Mouse (Mus musculus): ENCODE data around the gene Ppp1r14a. TPM values are rescaled to one million over a fixed set of nuclear protein-coding genes. Genes with fewer than 3 reads are reported as not detected.

Ppp1r14a gene
- polyA plus RNA-seq, 1 experiment from 2014 or later: 148 TPM

GRCm38 (mm10) chr7:29281201-29282073, 7.7 kb upstream of the Ppp1r14a start, which contains the start of gene Spint2:
Gene Spint2, minus strand, starts transcription at chr7:29281912.
- Histone ChIP-seq H3K4me2 (peak within 1 kb of the TSS; percentile 93), H3K27ac (peak within 1 kb of the TSS; percentile 91), H3K9ac (peak within 1 kb of the TSS; percentile 60), H3K4me3 (peak within 1 kb of the TSS; percentile 53), H3K4me1 (peaks cover 20% of the 10 kb centered on the region), H3K36me3 (no peaks in the 10 kb centered on the region), H3K27me3 (peaks cover 27% of the 10 kb centered on the region), H3K9me3 (no peaks in the 10 kb centered on the region)
- ATAC-seq (ENCODE audit: borderline replicate concordance, extremely low read depth, low FRiP score, low TSS enrichment): peak; percentile 87
- 1% methylated on average over 80 of the region's 80 CpGs for WGBS

- ATAC-seq (ENCODE audit: borderline replicate concordance, extremely low read depth, low FRiP score, low TSS enrichment): peak; percentile 48
- no peaks in the 10 kb centered on the region for H3K36me3 ChIP-seq
- H3K9me3 ChIP-seq: no peaks in the 10 kb centered on the region
- peak overlapping the region; percentile 93 for H3K4me2 ChIP-seq
- H3K4me1 ChIP-seq: peaks cover 17% of the 10 kb centered on the region
- H3K27ac ChIP-seq: peak overlapping the region; percentile 91; the same call in 1 of the 2 replicates
- peaks cover 27% of the 10 kb centered on the region for H3K27me3 ChIP-seq
- 5% methylated on average over 21 of the region's 21 CpGs for WGBS
- peak overlapping the region; percentile 53 for H3K4me3 ChIP-seq
- peak overlapping the region; percentile 60 for H3K9ac ChIP-seq
Observed at GRCm38 (mm10) chr7:29282074-29282554, 7.0 kb upstream of the Ppp1r14a start.

GRCm38 (mm10) chr7:29283876-29284275, 5.2 kb upstream of the Ppp1r14a start:
- no peak for ATAC-seq (ENCODE audit: borderline replicate concordance, extremely low read depth, low FRiP score, low TSS enrichment)
- Histone ChIP-seq H3K36me3 (no peaks in the 10 kb centered on the region), H3K27me3 (peaks cover 27% of the 10 kb centered on the region), H3K4me2 (no peak overlapping the region), H3K4me3 (no peak overlapping the region), H3K9ac (no peak overlapping the region), H3K27ac (no peak overlapping the region), H3K9me3 (no peaks in the 10 kb centered on the region), H3K4me1 (peaks cover 21% of the 10 kb centered on the region)
- WGBS: 70% methylated on average over 4 of the region's 4 CpGs

GRCm38 (mm10) chr7:29284523-29284922, 4.6 kb upstream of the Ppp1r14a start:
- H3K36me3 ChIP-seq: no peaks in the 10 kb centered on the region
- ATAC-seq (ENCODE audit: borderline replicate concordance, extremely low read depth, low FRiP score, low TSS enrichment): no peak
- no peak overlapping the region for H3K9ac ChIP-seq
- peaks cover 21% of the 10 kb centered on the region for H3K4me1 ChIP-seq
- H3K27me3 ChIP-seq: peaks cover 27% of the 10 kb centered on the region
- H3K4me2 ChIP-seq: no peak overlapping the region
- H3K4me3 ChIP-seq: no peak overlapping the region
- H3K27ac ChIP-seq: no peak overlapping the region
- no peaks in the 10 kb centered on the region for H3K9me3 ChIP-seq
- WGBS: 88% methylated on average over 6 of the region's 6 CpGs

- no peak for ATAC-seq (ENCODE audit: borderline replicate concordance, extremely low read depth, low FRiP score, low TSS enrichment)
- Histone ChIP-seq H3K27me3 (peaks cover 4% of the 10 kb centered on the region), H3K36me3 (no peaks in the 10 kb centered on the region), H3K9me3 (no peaks in the 10 kb centered on the region), H3K4me1 (peaks cover 27% of the 10 kb centered on the region), H3K9ac (no peak overlapping the region), H3K4me3 (no peak overlapping the region), H3K4me2 (no peak overlapping the region), H3K27ac (no peak overlapping the region)
- WGBS: 80% methylated on average over 7 of the region's 7 CpGs
Observed at GRCm38 (mm10) chr7:29287481-29287880, 1.6 kb upstream of the Ppp1r14a start.

- WGBS: 44% methylated on average over 2 of the region's 2 CpGs
- Histone ChIP-seq H3K9ac (no peak overlapping the region), H3K4me2 (no peak overlapping the region), H3K4me1 (peaks cover 30% of the 10 kb centered on the region), H3K4me3 (no peak overlapping the region), H3K36me3 (no peaks in the 10 kb centered on the region), H3K9me3 (no peaks in the 10 kb centered on the region), H3K27me3 (no peaks in the 10 kb centered on the region), H3K27ac (no peak overlapping the region)
- ATAC-seq (ENCODE audit: borderline replicate concordance, extremely low read depth, low FRiP score, low TSS enrichment): no peak
Observed at GRCm38 (mm10) chr7:29288079-29288478, 1.0 kb upstream of the Ppp1r14a start.

- H3K36me3 ChIP-seq: no peaks in the 10 kb centered on the region
- H3K9ac ChIP-seq: peak overlapping the region; percentile 64
- peak overlapping the region; percentile 56 for H3K4me3 ChIP-seq
- peaks cover 38% of the 10 kb centered on the region for H3K4me1 ChIP-seq
- peak overlapping the region; percentile 86 for H3K4me2 ChIP-seq
- peak overlapping the region; percentile 95 for H3K27ac ChIP-seq
- no peaks in the 10 kb centered on the region for H3K9me3 ChIP-seq
- 46% methylated on average over 6 of the region's 6 CpGs for WGBS
- ATAC-seq (ENCODE audit: borderline replicate concordance, extremely low read depth, low FRiP score, low TSS enrichment): peak; percentile 78
- no peaks in the 10 kb centered on the region for H3K27me3 ChIP-seq
Observed at GRCm38 (mm10) chr7:29289856-29290255, 748 bp downstream of the Ppp1r14a start.

- H3K4me1 ChIP-seq: peaks cover 38% of the 10 kb centered on the region
- ATAC-seq (ENCODE audit: borderline replicate concordance, extremely low read depth, low FRiP score, low TSS enrichment): 0 out of 2 replicates have a peak, but pooled peaks have one; percentile 1
- whole genome bisulfite sequencing: 32% methylated on average over 11 of the region's 11 CpGs
- H3K27ac ChIP-seq: peak overlapping the region; percentile 95
- H3K36me3 ChIP-seq: no peaks in the 10 kb centered on the region
- peak overlapping the region; percentile 47 for H3K9ac ChIP-seq
- peak overlapping the region; percentile 56 for H3K4me3 ChIP-seq
- H3K4me2 ChIP-seq: peak overlapping the region; percentile 86
- no peaks in the 10 kb centered on the region for H3K27me3 ChIP-seq
- no peaks in the 10 kb centered on the region for H3K9me3 ChIP-seq
Observed at GRCm38 (mm10) chr7:29290691-29291485, 1.8 kb downstream of the Ppp1r14a start.

- Histone ChIP-seq H3K9me3 (no peaks in the 10 kb centered on the region), H3K27me3 (no peaks in the 10 kb centered on the region), H3K36me3 (no peaks in the 10 kb centered on the region), H3K27ac (peak overlapping the region; percentile 95), H3K4me1 (peaks cover 38% of the 10 kb centered on the region), H3K9ac (peak overlapping the region; percentile 47), H3K4me2 (peak overlapping the region; percentile 86), H3K4me3 (peak overlapping the region; percentile 56)
- 12% methylated on average over 7 of the region's 7 CpGs for WGBS
- no peak for ATAC-seq (ENCODE audit: borderline replicate concordance, extremely low read depth, low FRiP score, low TSS enrichment)
Observed at GRCm38 (mm10) chr7:29291616-29292457, 2.7 kb downstream of the Ppp1r14a start.

- Histone ChIP-seq H3K4me1 (peaks cover 38% of the 10 kb centered on the region), H3K9me3 (no peaks in the 10 kb centered on the region), H3K9ac (0 out of 2 replicates have a peak overlapping the region, but pooled peaks have one; percentile 8), H3K27me3 (no peaks in the 10 kb centered on the region), H3K4me3 (0 out of 2 replicates have a peak overlapping the region, but pooled peaks have one; percentile 6), H3K4me2 (peak overlapping the region; percentile 86), H3K36me3 (no peaks in the 10 kb centered on the region), H3K27ac (peak overlapping the region; percentile 95)
- WGBS: 18% methylated on average over 8 of the region's 8 CpGs
- no peak for ATAC-seq (ENCODE audit: borderline replicate concordance, extremely low read depth, low FRiP score, low TSS enrichment)
Observed at GRCm38 (mm10) chr7:29292458-29293098, 3.5 kb downstream of the Ppp1r14a start.

Data from lung, embryonic 15.5 days (tissue).